Mouse (Mus musculus) limb, embryonic 10.5 days (tissue): ENCODE data around the gene Rpsa. TPM values are rescaled to one million over a fixed set of nuclear protein-coding genes. Genes with fewer than 3 reads are reported as not detected.

ENCODE experiments used
- DNase-seq: peaks from one replicate; pipeline ENCODE4 v3.0.0-alpha.2; 2017; ENCODE audit warnings: low spot score
- H3K27ac ChIP-seq: fragments of 300-500 bp; sonication (generic); 2 replicates; pipeline ENCODE4 v1.5.1; 2016; ENCODE audit warnings: mild to moderate bottlenecking
- H3K27me3 ChIP-seq: fragments of 300-500 bp; sonication (generic); 2 replicates; pipeline ENCODE4 v1.6.1; 2016; ENCODE audit warnings: low read depth, mild to moderate bottlenecking; ENCODE audit not compliant: poor library complexity, severe bottlenecking
- H3K36me3 ChIP-seq: fragments of 300-500 bp; sonication (generic); 2 replicates; pipeline ENCODE4 v1.6.1; 2016; ENCODE audit warnings: mild to moderate bottlenecking, moderate library complexity
- H3K4me1 ChIP-seq: fragments of 300-500 bp; sonication (generic); 2 replicates; pipeline ENCODE4 v1.6.1; 2016
- H3K4me3 ChIP-seq: fragments of 300-500 bp; sonication (generic); 2 replicates; pipeline ENCODE4 v1.5.1; 2016; ENCODE audit warnings: mild to moderate bottlenecking, moderate library complexity
- H3K9me3 ChIP-seq: fragments of 300-500 bp; sonication (generic); replicated peaks from 2 replicates; pipeline ENCODE4 v1.6.1; 2016; ENCODE audit warnings: mild to moderate bottlenecking
- WGBS: fragments of 180-500 bp; shearing (Covaris S2); methylation state at CpG from one replicate; pipeline ENCODE4 v1.1.7; 2016; 5-methylcytosine and 5-hydroxymethylcytosine counted together
- polyA plus RNA-seq: library from polyadenylated mRNA; unstranded; fragments of >200 nt; fragmentation: Nextera tagmentation; extraction: Ambion mirVana; gene quantifications from 2 replicates; pipeline ENCODE4 v1.2.1, GENCODE M21; 2016

The Rpsa gene
- polyA plus RNA-seq, 1 experiment from 2014 or later = 1,497 TPM

- H3K27ac ChIP-seq = no peak within 1 kb of the TSS
- DNase-seq = no peak
- 85% methylated on average over 11 of the region's 11 CpGs for WGBS
These were observed 21.8 kb downstream of the Rpsa start, which contains the start of gene Mobp for GRCm38 (mm10) chr9:120149222-120149828. TSS of gene Mobp (plus strand) at chr9:120149707.

DNA sequence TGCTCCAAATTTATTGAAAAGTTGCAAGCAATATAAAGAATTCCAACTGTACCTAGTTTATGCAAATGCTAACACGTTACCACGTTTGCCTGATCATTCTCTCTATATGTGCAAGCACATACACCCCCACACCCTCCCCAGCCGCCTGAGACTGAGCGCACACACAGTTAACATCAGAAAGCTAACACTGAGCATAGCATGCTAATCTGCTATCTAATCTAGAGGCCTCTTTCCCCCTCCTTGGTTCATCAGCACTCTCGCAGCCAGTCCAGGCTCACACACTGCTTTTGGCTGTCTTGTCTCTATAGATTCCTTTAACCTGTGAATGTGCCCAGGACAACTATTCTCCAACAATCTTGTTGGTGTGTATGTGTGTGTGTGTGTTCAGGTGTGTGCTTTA is 23.7 kb downstream of the Rpsa start:
- Histone ChIP-seq H3K27me3 (no peaks in the 10 kb centered on the region), H3K9me3 (no peaks in the 10 kb centered on the region), H3K27ac (no peak overlapping the region), H3K4me3 (no peak overlapping the region), H3K4me1 (no peaks in the 10 kb centered on the region), H3K36me3 (no peaks in the 10 kb centered on the region)
- WGBS = 90% methylated on average over 5 of the region's 5 CpGs
- DNase-seq = no peak

More at GRCm38 (mm10) chr9:120149222-120149828, 21.8 kb downstream of the Rpsa start, which contains the start of gene Mobp:
- H3K36me3 ChIP-seq = no peaks in the 10 kb centered on the region
- no peaks in the 10 kb centered on the region for H3K9me3 ChIP-seq
- no peaks in the 10 kb centered on the region for H3K27me3 ChIP-seq
- H3K4me1 ChIP-seq = no peaks in the 10 kb centered on the region
- no peak within 1 kb of the TSS for H3K4me3 ChIP-seq

- Histone ChIP-seq H3K4me3 (no peak overlapping the region), H3K9me3 (no peaks in the 10 kb centered on the region), H3K27ac (no peak overlapping the region), H3K4me1 (no peaks in the 10 kb centered on the region), H3K36me3 (no peaks in the 10 kb centered on the region), H3K27me3 (no peaks in the 10 kb centered on the region)
- no peak for DNase-seq
- WGBS = 86% methylated on average over 12 of the region's 12 CpGs
These were observed 24.5 kb downstream of the Rpsa start for GRCm38 (mm10) chr9:120151906-120152399.

- no peak for DNase-seq
- 55% methylated on average over 4 of the region's 4 CpGs for WGBS
These were observed 30.6 kb downstream of the Rpsa start for GRCm38 (mm10) chr9:120158047-120158446.

GRCm38 (mm10) chr9:120163862-120164261 is 36.4 kb downstream of the Rpsa start:
- WGBS = 90% methylated on average over 16 of the region's 16 CpGs
- no peak for DNase-seq
- Histone ChIP-seq H3K4me3 (no peak overlapping the region), H3K9me3 (no peaks in the 10 kb centered on the region), H3K27ac (no peak overlapping the region), H3K36me3 (no peaks in the 10 kb centered on the region), H3K4me1 (0 out of 2 replicates have a peak, but pooled peaks cover 5% of the 10 kb centered on the region), H3K27me3 (peaks cover 10% of the 10 kb centered on the region; the same call in 1 of the 2 replicates)

More at GRCm38 (mm10) chr9:120158047-120158446, 30.6 kb downstream of the Rpsa start:
- Histone ChIP-seq H3K27me3 (no peaks in the 10 kb centered on the region), H3K9me3 (no peaks in the 10 kb centered on the region), H3K4me3 (no peak overlapping the region), H3K4me1 (peaks cover 4% of the 10 kb centered on the region; the same call in 1 of the 2 replicates), H3K27ac (no peak overlapping the region), H3K36me3 (no peaks in the 10 kb centered on the region)

- Histone ChIP-seq H3K4me1 (0 out of 2 replicates have a peak, but pooled peaks cover 5% of the 10 kb centered on the region), H3K36me3 (no peaks in the 10 kb centered on the region), H3K4me3 (no peak overlapping the region), H3K27ac (no peak overlapping the region; the same call in 1 of the 2 replicates), H3K9me3 (peaks cover 2% of the 10 kb centered on the region; the same call in 1 of the 2 replicates), H3K27me3 (peaks cover 10% of the 10 kb centered on the region; the same call in 1 of the 2 replicates)
- 70% methylated on average over 11 of the region's 11 CpGs for WGBS
- no peak for DNase-seq
These were observed 40.3 kb downstream of the Rpsa start for GRCm38 (mm10) chr9:120167826-120168225.

DNA sequence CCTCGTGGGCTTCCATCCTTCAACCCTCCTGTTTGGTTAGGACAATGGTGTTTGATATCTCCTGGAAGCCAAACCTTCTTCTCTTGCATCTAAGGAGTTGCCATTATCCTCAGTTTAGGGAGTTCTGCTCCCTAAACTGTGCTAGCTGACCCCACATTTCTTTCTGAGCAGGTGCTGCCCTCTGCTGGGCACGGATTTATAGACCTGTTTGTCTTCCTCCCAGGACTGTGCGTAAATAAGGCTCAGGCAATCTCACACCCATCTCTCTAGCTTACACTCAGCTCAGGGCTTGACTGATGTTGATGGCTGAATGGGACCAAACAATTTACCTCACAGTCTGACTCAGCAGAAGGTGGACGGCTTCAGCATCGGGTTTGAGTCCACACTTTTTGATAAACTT is 43.8 kb downstream of the Rpsa start:
- Histone ChIP-seq H3K9me3 (peaks cover 2% of the 10 kb centered on the region; the same call in 1 of the 2 replicates), H3K27ac (no peak overlapping the region), H3K27me3 (peaks cover 10% of the 10 kb centered on the region; the same call in 1 of the 2 replicates), H3K4me1 (0 out of 2 replicates have a peak, but pooled peaks cover 5% of the 10 kb centered on the region), H3K4me3 (no peak overlapping the region), H3K36me3 (no peaks in the 10 kb centered on the region)
- WGBS = 45% methylated on average over 5 of the region's 5 CpGs
- DNase-seq = peak; percentile 55

GRCm38 (mm10) chr9:120174436-120175137 is 47.1 kb downstream of the Rpsa start:
- H3K4me1 ChIP-seq = no peaks in the 10 kb centered on the region
- H3K9me3 ChIP-seq = peaks cover 2% of the 10 kb centered on the region; the same call in 1 of the 2 replicates
- H3K27me3 ChIP-seq = no peaks in the 10 kb centered on the region
- H3K27ac ChIP-seq = no peak overlapping the region
- WGBS = 90% methylated on average over 18 of the region's 18 CpGs
- DNase-seq = no peak
- H3K36me3 ChIP-seq = no peaks in the 10 kb centered on the region
- H3K4me3 ChIP-seq = no peak overlapping the region

DNA sequence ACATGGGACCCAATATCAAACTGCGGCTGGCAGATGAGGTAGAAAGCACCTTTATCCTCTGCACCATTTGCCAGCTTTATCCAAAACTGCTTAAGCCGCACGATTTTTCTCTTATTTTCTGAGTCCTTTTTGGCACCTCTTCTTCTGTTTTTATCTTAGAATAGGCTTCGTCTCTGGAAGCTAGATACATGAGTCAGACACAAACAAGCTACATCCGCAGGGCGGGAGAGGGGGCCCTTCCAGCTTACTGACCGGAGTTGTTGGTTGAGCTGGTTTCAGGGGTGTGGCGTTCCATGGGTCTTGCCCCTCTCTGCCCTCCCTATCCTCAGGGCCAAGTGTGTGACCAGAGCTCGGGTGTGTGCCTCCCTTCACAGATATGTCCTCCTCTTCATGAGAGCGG is 51.3 kb downstream of the Rpsa start:
- H3K27me3 ChIP-seq = no peaks in the 10 kb centered on the region
- H3K4me1 ChIP-seq = no peaks in the 10 kb centered on the region
- H3K9me3 ChIP-seq = no peaks in the 10 kb centered on the region
- no peak overlapping the region for H3K4me3 ChIP-seq
- 87% methylated on average over 10 of the region's 10 CpGs for WGBS
- no peaks in the 10 kb centered on the region for H3K36me3 ChIP-seq
- no peak overlapping the region for H3K27ac ChIP-seq
- DNase-seq = no peak

Other genes with a start within 250 kb of the Rpsa start
- gene Wdr48, start 232.8 kb upstream of the Rpsa start, polyA plus RNA-seq = 66.0 and 71.8 TPM in 2 replicates
- gene Gorasp1, start 190.1 kb upstream of the Rpsa start, polyA plus RNA-seq = 30.3 and 33.0 TPM in 2 replicates
- gene Ttc21a, start 190.1 kb upstream of the Rpsa start, polyA plus RNA-seq = 0.34 and 0.43 TPM in 2 replicates
- gene Csrnp1, start 143.0 kb upstream of the Rpsa start, polyA plus RNA-seq = 3.2 and 3.5 TPM in 2 replicates
- 0.05 and 0.09 TPM in 2 replicates for gene Xirp1, start 104.1 kb upstream of the Rpsa start, polyA plus RNA-seq
- 2.5 and 4.0 TPM in 2 replicates for gene Cx3cr1, start 57.8 kb upstream of the Rpsa start, polyA plus RNA-seq
- not detected in 2 replicates for gene Ccr8, start 35.6 kb upstream of the Rpsa start, polyA plus RNA-seq
- gene Slc25a38, start 17.3 kb upstream of the Rpsa start, polyA plus RNA-seq = 46.7 and 47.0 TPM in 2 replicates
- gene Mobp, start 22.0 kb downstream of the Rpsa start, polyA plus RNA-seq = not detected in 2 replicates
- gene Myrip, start 173.8 kb downstream of the Rpsa start, polyA plus RNA-seq = 0.31 TPM in 1 of 2 replicates, not detected in the other